Mouse (Mus musculus) embryonic facial prominence, embryonic 15.5 days (tissue): Measurements from ENCODE around the gene Il17c. TPM values are rescaled to one million over a fixed set of nuclear protein-coding genes. Genes with fewer than 3 reads are reported as not detected.

Source experiments
- ATAC-seq: fragments of 200-750 bp; cut with Nextera tagmentation; 2 replicates; pipeline ENCODE4 v1.8.0; 2017; ENCODE audit warnings: low read depth, moderate TSS enrichment; ENCODE audit not compliant: insufficient number of reproducible peaks, low FRiP score, low TSS enrichment
- H3K27ac ChIP-seq: fragments of 300-500 bp; sonication (generic); replicated peaks from 2 replicates; pipeline ENCODE4 v1.5.1; 2015; ENCODE audit warnings: mild to moderate bottlenecking, inconsistent platforms
- H3K27me3 ChIP-seq: fragments of 300-500 bp; sonication (generic); 2 replicates; pipeline ENCODE4 v1.6.1; 2015; ENCODE audit warnings: inconsistent platforms
- H3K36me3 ChIP-seq: fragments of 300-500 bp; sonication (generic); 2 replicates; pipeline ENCODE4 v1.6.1; 2015; ENCODE audit warnings: mild to moderate bottlenecking, inconsistent platforms
- H3K4me1 ChIP-seq: fragments of 300-500 bp; sonication (generic); 2 replicates; pipeline ENCODE4 v1.6.1; 2015; ENCODE audit warnings: inconsistent platforms
- H3K4me2 ChIP-seq: fragments of 300-500 bp; sonication (generic); replicated peaks from 2 replicates; pipeline ENCODE4 v1.6.1; 2015; ENCODE audit warnings: mild to moderate bottlenecking, inconsistent platforms
- H3K4me3 ChIP-seq: fragments of 300-500 bp; sonication (generic); replicated peaks from 2 replicates; pipeline ENCODE4 v1.5.1; 2015; ENCODE audit warnings: mild to moderate bottlenecking, inconsistent platforms
- H3K9ac ChIP-seq: fragments of 300-500 bp; sonication (generic); 2 replicates; pipeline ENCODE4 v1.6.1; 2015; ENCODE audit warnings: inconsistent platforms
- H3K9me3 ChIP-seq: fragments of 300-500 bp; sonication (generic); replicated peaks from 2 replicates; pipeline ENCODE4 v1.6.1; 2016; ENCODE audit warnings: inconsistent platforms
- WGBS: fragments of 180-500 bp; shearing (Covaris S2); methylation state at CpG from one replicate; pipeline ENCODE4 v1.1.7; 2015; 5-methylcytosine and 5-hydroxymethylcytosine counted together
- polyA plus RNA-seq: library from polyadenylated mRNA; unstranded; fragments of >200 nt; fragmentation: Nextera tagmentation; extraction: Ambion mirVana; gene quantifications from 2 replicates; pipeline ENCODE4 v1.2.1, GENCODE M21; 2015

The Il17c gene
- 0.41 TPM in 1 of 2 replicates, not detected in the other for polyA plus RNA-seq

- Histone ChIP-seq H3K27ac (no peak within 1 kb of the TSS), H3K4me3 (no peak within 1 kb of the TSS), H3K4me2 (no peak within 1 kb of the TSS), H3K4me1 (no peaks in the 10 kb centered on the region; the same call in 1 of the 2 replicates), H3K9me3 (no peaks in the 10 kb centered on the region), H3K9ac (no peak within 1 kb of the TSS), H3K27me3 (no peaks in the 10 kb centered on the region), H3K36me3 (peaks cover 28% of the 10 kb centered on the region)
- ATAC-seq: no peak
- 77% methylated on average over 14 of the region's 14 CpGs for WGBS
Measured at GRCm38 (mm10) chr8:122421376-122422070, at the start of gene Il17c. Il17c (plus strand) TSS chr8:122422020.

DNA sequence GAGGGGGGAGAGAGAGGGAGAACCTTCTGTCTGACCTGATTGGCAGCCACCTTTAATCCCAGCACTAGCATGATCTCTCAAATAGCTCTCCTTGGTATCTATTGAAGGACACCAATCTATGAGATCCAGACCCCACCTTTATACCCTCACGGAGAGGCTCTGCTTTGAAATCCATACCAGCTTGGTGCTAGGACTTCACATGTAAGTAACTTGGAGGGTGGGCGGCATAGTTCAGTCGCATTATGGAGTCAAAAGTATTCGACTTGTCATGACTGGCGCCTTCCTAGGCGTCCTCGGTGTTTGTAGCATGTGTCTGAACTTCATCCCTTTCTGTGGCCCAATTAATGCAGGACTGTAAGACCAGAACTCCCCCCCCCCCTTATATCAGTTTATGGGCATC, 46.5 kb upstream of the Il17c start:
- Histone ChIP-seq H3K4me1 (peaks cover 26% of the 10 kb centered on the region), H3K27ac (no peak overlapping the region), H3K36me3 (peaks cover 20% of the 10 kb centered on the region), H3K27me3 (no peaks in the 10 kb centered on the region), H3K9ac (no peak overlapping the region), H3K9me3 (no peaks in the 10 kb centered on the region), H3K4me2 (peak overlapping the region; percentile 53), H3K4me3 (no peak overlapping the region)
- 85% methylated on average over 7 of the region's 7 CpGs for WGBS
- ATAC-seq: no peak

- 0 out of 2 replicates have a peak, but pooled peaks have one; percentile 0 for ATAC-seq
- H3K9me3 ChIP-seq: no peaks in the 10 kb centered on the region
- H3K9ac ChIP-seq: peak overlapping the region; percentile 18; the same call in 1 of the 2 replicates
Measured at GRCm38 (mm10) chr8:122375751-122376364, 46.0 kb upstream of the Il17c start.

GRCm38 (mm10) chr8:122376365-122377231, 45.2 kb upstream of the Il17c start, which contains the start of gene Zc3h18:
Zc3h18 (plus strand) TSS chr8:122376609.
- ATAC-seq: peak; percentile 94
- H3K36me3 ChIP-seq: peaks cover 24% of the 10 kb centered on the region
- peak within 1 kb of the TSS; percentile 87 for H3K9ac ChIP-seq
- H3K4me3 ChIP-seq: peak within 1 kb of the TSS; percentile 92
- under 1% methylated on average over 107 of the region's 107 CpGs for WGBS
- H3K27ac ChIP-seq: peak within 1 kb of the TSS; percentile 95
- peak within 1 kb of the TSS; percentile 79 for H3K4me2 ChIP-seq
- H3K4me1 ChIP-seq: peaks cover 26% of the 10 kb centered on the region
- H3K9me3 ChIP-seq: no peaks in the 10 kb centered on the region
- no peaks in the 10 kb centered on the region for H3K27me3 ChIP-seq

More at GRCm38 (mm10) chr8:122375751-122376364, 46.0 kb upstream of the Il17c start:
- peaks cover 24% of the 10 kb centered on the region for H3K36me3 ChIP-seq
- H3K27me3 ChIP-seq: no peaks in the 10 kb centered on the region
- H3K4me3 ChIP-seq: peak overlapping the region; percentile 92
- WGBS: 24% methylated on average over 13 of the region's 13 CpGs
- peaks cover 26% of the 10 kb centered on the region for H3K4me1 ChIP-seq
- peak overlapping the region; percentile 6; the same call in 1 of the 2 replicates for H3K27ac ChIP-seq
- peak overlapping the region; percentile 53 for H3K4me2 ChIP-seq

DNA sequence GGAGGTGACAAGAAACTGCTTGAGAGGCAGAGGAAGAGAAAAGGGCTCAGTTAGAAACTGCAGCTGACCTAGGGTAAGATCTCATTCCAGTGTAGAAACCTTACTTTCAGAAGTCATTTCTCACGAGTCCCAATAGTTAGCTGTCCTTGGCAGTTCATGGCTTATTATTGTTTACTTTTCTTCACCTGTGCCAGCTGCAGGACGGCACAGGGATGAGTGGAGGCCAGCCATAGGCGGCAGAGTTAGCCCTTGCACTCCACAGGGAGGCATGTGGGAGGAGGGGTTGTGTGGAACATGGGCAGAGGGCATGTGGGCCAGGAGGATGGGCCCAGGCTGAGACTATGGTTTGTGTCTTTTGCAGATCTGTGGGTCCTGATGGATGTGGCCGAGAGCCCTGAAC, 38.8 kb upstream of the Il17c start:
- Histone ChIP-seq H3K9me3 (no peaks in the 10 kb centered on the region), H3K4me2 (no peak overlapping the region), H3K4me3 (no peak overlapping the region), H3K27me3 (no peaks in the 10 kb centered on the region), H3K27ac (no peak overlapping the region), H3K4me1 (peaks cover 7% of the 10 kb centered on the region), H3K36me3 (peaks cover 75% of the 10 kb centered on the region), H3K9ac (no peak overlapping the region)
- no peak for ATAC-seq
- WGBS: 89% methylated on average over 4 of the region's 4 CpGs

GRCm38 (mm10) chr8:122389357-122389756, 32.5 kb upstream of the Il17c start:
- H3K4me1 ChIP-seq: no peaks in the 10 kb centered on the region
- H3K27ac ChIP-seq: no peak overlapping the region
- H3K4me3 ChIP-seq: no peak overlapping the region
- H3K27me3 ChIP-seq: no peaks in the 10 kb centered on the region
- 80% methylated on average over 3 of the region's 3 CpGs for WGBS
- no peak overlapping the region for H3K4me2 ChIP-seq
- no peak overlapping the region for H3K9ac ChIP-seq
- no peak for ATAC-seq
- H3K36me3 ChIP-seq: peaks cover 82% of the 10 kb centered on the region
- no peaks in the 10 kb centered on the region for H3K9me3 ChIP-seq

DNA sequence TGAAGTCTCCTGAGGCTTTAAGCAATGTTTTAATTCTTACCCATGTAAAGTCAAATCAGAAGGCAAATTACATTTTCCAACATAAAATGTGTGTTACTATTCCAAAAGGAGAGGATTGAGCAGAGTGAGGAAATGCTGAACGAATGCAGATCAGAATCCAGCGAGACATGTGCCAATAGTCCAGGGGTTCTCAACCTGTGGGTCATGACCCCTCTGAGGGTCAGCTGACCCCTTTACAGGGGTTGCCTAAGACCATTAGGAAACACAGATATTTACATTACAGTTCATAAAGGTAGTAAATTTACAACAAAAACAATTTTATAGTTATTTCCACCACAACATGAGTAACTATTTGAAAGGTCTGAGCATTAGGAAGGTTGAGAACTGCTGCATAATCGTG, 31.1 kb upstream of the Il17c start:
- no peak overlapping the region for H3K9ac ChIP-seq
- H3K4me3 ChIP-seq: no peak overlapping the region
- ATAC-seq: no peak
- no peak overlapping the region for H3K4me2 ChIP-seq
- H3K4me1 ChIP-seq: no peaks in the 10 kb centered on the region
- 88% methylated on average over 3 of the region's 3 CpGs for WGBS
- H3K9me3 ChIP-seq: no peaks in the 10 kb centered on the region
- peaks cover 81% of the 10 kb centered on the region for H3K36me3 ChIP-seq
- no peak overlapping the region for H3K27ac ChIP-seq
- H3K27me3 ChIP-seq: no peaks in the 10 kb centered on the region

DNA sequence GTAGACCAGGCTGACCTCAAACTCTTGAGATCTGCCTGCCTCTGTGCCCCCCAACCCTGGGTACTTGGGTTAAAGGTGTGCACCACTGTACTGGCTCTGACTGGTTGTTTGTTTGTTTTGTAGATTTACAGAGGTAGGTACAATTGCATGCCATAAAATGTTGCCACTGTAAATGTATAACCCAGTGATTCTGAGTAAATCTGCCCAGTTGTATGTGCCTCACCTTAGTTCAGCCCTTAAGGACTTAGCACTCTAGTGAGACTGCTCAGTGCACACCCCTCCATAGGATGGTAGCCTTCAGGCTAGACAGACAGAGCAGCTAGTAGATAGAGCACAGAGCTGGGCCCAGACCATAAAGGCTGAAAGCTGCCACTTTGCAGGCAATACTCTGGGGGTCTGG, 28.1 kb upstream of the Il17c start:
- H3K36me3 ChIP-seq: peaks cover 74% of the 10 kb centered on the region
- no peak overlapping the region for H3K4me2 ChIP-seq
- ATAC-seq: no peak
- H3K9me3 ChIP-seq: no peaks in the 10 kb centered on the region
- H3K4me1 ChIP-seq: no peaks in the 10 kb centered on the region
- H3K27ac ChIP-seq: no peak overlapping the region
- no peaks in the 10 kb centered on the region for H3K27me3 ChIP-seq
- H3K9ac ChIP-seq: no peak overlapping the region
- H3K4me3 ChIP-seq: no peak overlapping the region

DNA sequence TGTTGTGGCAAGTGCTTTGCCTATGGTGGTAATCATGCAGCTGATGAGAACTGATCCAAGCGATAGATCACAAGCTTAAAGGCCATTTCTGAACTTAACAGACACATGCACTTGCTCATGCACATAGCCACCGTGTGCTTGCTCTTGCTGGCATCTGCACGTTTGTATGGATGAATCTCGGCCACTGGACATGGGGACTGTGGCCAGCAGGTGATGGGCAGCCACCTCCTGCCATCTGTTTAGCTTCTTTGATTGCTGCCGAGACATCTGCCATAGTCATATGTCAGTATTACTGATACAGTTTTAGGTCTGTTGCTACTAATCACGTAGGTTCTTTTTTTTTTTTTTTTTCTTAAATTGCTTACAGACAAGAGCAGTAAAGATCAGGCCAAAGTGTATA, 26.5 kb upstream of the Il17c start:
- H3K4me1 ChIP-seq: no peaks in the 10 kb centered on the region
- H3K27me3 ChIP-seq: no peaks in the 10 kb centered on the region
- no peak overlapping the region for H3K27ac ChIP-seq
- no peak overlapping the region for H3K9ac ChIP-seq
- ATAC-seq: no peak
- H3K36me3 ChIP-seq: peaks cover 76% of the 10 kb centered on the region
- no peaks in the 10 kb centered on the region for H3K9me3 ChIP-seq
- WGBS: 76% methylated on average over 6 of the region's 6 CpGs
- H3K4me2 ChIP-seq: no peak overlapping the region
- H3K4me3 ChIP-seq: no peak overlapping the region

DNA sequence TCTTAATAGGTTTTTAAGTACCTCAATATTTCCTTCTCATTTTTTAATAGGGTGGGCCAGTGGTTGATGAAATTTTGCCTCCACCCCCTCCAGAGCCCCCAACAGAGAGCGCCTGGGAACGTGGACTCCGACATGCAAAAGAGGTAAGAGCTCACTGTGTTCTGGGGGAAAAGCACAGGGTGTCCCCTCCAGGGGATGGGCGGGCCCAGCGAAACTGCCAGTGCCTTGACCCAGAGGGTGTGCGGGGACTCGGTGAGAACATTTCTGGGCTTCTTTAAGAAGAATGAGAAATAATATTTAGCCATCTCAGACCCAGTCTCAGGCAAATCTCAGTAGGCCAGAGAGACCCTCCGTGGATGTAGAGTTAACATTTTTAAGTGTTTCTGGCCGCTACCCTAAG, 23.6 kb upstream of the Il17c start:
- WGBS: 93% methylated on average over 9 of the region's 9 CpGs
- Histone ChIP-seq H3K4me3 (no peak overlapping the region), H3K27ac (no peak overlapping the region), H3K27me3 (no peaks in the 10 kb centered on the region), H3K9me3 (no peaks in the 10 kb centered on the region), H3K9ac (no peak overlapping the region), H3K36me3 (peaks cover 89% of the 10 kb centered on the region), H3K4me1 (no peaks in the 10 kb centered on the region), H3K4me2 (no peak overlapping the region)
- no peak for ATAC-seq

- WGBS: 92% methylated on average over 9 of the region's 9 CpGs
- Histone ChIP-seq H3K4me2 (no peak overlapping the region), H3K36me3 (peaks cover 98% of the 10 kb centered on the region), H3K9me3 (no peaks in the 10 kb centered on the region), H3K27ac (no peak overlapping the region), H3K9ac (no peak overlapping the region), H3K27me3 (no peaks in the 10 kb centered on the region), H3K4me3 (no peak overlapping the region), H3K4me1 (no peaks in the 10 kb centered on the region)
- no peak for ATAC-seq
Measured at GRCm38 (mm10) chr8:122405146-122405805, 16.5 kb upstream of the Il17c start.
